Mouse (Mus musculus) limb, embryonic 14.5 days (tissue): ENCODE measurements at regions not wholly inside any gene's neighbourhood (a gene's known extent, or its start where the extent isn't known, plus 50 kb on each side); places are given as distances from the start of the nearest gene placed in this dataset.
"Not testable (repeated sequence)": the region's sequence is repeated elsewhere in the genome, so short reads cannot be mapped to it uniquely, and the experiment has no call there.

ENCODE experiments used
- ATAC-seq: fragments of 200-750 bp; cut with Nextera tagmentation; 2 replicates; pipeline ENCODE4 v1.8.0; 2017; ENCODE audit warnings: low read depth, moderate number of reproducible peaks, moderate TSS enrichment; ENCODE audit not compliant: low FRiP score
- DNase-seq: peaks from one replicate; pipeline ENCODE4 v3.0.0-alpha.2; 2015; ENCODE audit warnings: low spot score
- H3K27ac ChIP-seq: fragments of 300-500 bp; sonication (generic); replicated peaks from 2 replicates; pipeline ENCODE4 v1.5.1; 2014; ENCODE audit warnings: low read depth, mild to moderate bottlenecking, low read length, moderate library complexity, mixed read lengths
- H3K27me3 ChIP-seq: fragments of 300-500 bp; sonication (generic); 2 replicates; pipeline ENCODE4 v1.6.1; 2014; ENCODE audit warnings: low read length, mixed read lengths; ENCODE audit not compliant: control insufficient read depth, insufficient read depth
- H3K36me3 ChIP-seq: fragments of 300-500 bp; sonication (generic); 2 replicates; pipeline ENCODE4 v1.6.1; 2014; ENCODE audit warnings: mild to moderate bottlenecking, low read length, moderate library complexity, mixed read lengths; ENCODE audit not compliant: control insufficient read depth, insufficient read depth
- H3K4me1 ChIP-seq: fragments of 300-500 bp; sonication (generic); 2 replicates; pipeline ENCODE4 v1.6.1; 2014; ENCODE audit warnings: antibody characterized with exemption, low read length, mixed read lengths; ENCODE audit not compliant: control insufficient read depth, insufficient read depth
- H3K4me2 ChIP-seq: fragments of 300-500 bp; sonication (generic); replicated peaks from 2 replicates; pipeline ENCODE4 v1.6.1; 2014; ENCODE audit warnings: low read depth, mild to moderate bottlenecking, low read length, moderate library complexity; ENCODE audit not compliant: severe bottlenecking
- H3K4me3 ChIP-seq: fragments of 300-500 bp; sonication (generic); replicated peaks from 2 replicates; pipeline ENCODE4 v1.5.1; 2014; ENCODE audit warnings: low read length
- H3K9ac ChIP-seq: fragments of 300-500 bp; sonication (generic); 2 replicates; pipeline ENCODE4 v1.6.1; 2014; ENCODE audit warnings: mild to moderate bottlenecking, low read depth, low read length, moderate library complexity; ENCODE audit not compliant: severe bottlenecking
- H3K9me3 ChIP-seq: fragments of 300-500 bp; sonication (generic); 2 replicates; pipeline ENCODE4 v1.6.1; 2016; ENCODE audit warnings: low read length; ENCODE audit not compliant: control insufficient read depth
- POLR2A ChIP-seq: fragments of 200-500 bp; IDR thresholded peaks from 2 replicates; pipeline ENCODE4 v1.8.0; 2012; ENCODE audit warnings: inconsistent platforms, mild to moderate bottlenecking, moderate library complexity, borderline replicate concordance; ENCODE audit not compliant: insufficient read depth, insufficient read length; ENCODE audit errors: extremely low read depth
- WGBS: fragments of 180-500 bp; shearing (Covaris S2); extraction: QIAGEN DNeasy Blood & Tissue Kit; methylation state at CpG from one replicate; pipeline ENCODE4 v1.1.7; 2014; 5-methylcytosine and 5-hydroxymethylcytosine counted together

- WGBS = 83% methylated on average over 10 of the region's 10 CpGs
- H3K36me3 ChIP-seq = no peaks in the 10 kb centered on the region
- ATAC-seq (no peak), DNase-seq (no peak)
- no peaks in the 10 kb centered on the region for H3K9me3 ChIP-seq
- TF ChIP-seq POLR2A = no peak
- H3K4me1 ChIP-seq = no peaks in the 10 kb centered on the region
- H3K4me3 ChIP-seq = no peak overlapping the region
- no peak overlapping the region for H3K9ac ChIP-seq
- no peak overlapping the region for H3K27ac ChIP-seq
- no peak overlapping the region for H3K4me2 ChIP-seq
- H3K27me3 ChIP-seq = no peaks in the 10 kb centered on the region
Measured at GRCm38 (mm10) chr9:115841684-115842083, 67.6 kb upstream of the Gadl1 start.

- Histone ChIP-seq H3K27ac (no peak overlapping the region), H3K9me3 (no peaks in the 10 kb centered on the region), H3K4me2 (no peak overlapping the region), H3K4me1 (no peaks in the 10 kb centered on the region), H3K27me3 (no peaks in the 10 kb centered on the region), H3K4me3 (no peak overlapping the region), H3K9ac (no peak overlapping the region), H3K36me3 (no peaks in the 10 kb centered on the region)
- no peak for TF ChIP-seq POLR2A
- DNase-seq (no peak), ATAC-seq (no peak)
- WGBS = 68% methylated on average over 4 of the region's 4 CpGs
Measured at GRCm38 (mm10) chr9:115844340-115844739, 64.9 kb upstream of the Gadl1 start.

GRCm38 (mm10) chr9:115845091-115845490 lies 64.2 kb upstream of the Gadl1 start:
- no peak for DNase-seq
- no peak overlapping the region for H3K4me2 ChIP-seq

DNA sequence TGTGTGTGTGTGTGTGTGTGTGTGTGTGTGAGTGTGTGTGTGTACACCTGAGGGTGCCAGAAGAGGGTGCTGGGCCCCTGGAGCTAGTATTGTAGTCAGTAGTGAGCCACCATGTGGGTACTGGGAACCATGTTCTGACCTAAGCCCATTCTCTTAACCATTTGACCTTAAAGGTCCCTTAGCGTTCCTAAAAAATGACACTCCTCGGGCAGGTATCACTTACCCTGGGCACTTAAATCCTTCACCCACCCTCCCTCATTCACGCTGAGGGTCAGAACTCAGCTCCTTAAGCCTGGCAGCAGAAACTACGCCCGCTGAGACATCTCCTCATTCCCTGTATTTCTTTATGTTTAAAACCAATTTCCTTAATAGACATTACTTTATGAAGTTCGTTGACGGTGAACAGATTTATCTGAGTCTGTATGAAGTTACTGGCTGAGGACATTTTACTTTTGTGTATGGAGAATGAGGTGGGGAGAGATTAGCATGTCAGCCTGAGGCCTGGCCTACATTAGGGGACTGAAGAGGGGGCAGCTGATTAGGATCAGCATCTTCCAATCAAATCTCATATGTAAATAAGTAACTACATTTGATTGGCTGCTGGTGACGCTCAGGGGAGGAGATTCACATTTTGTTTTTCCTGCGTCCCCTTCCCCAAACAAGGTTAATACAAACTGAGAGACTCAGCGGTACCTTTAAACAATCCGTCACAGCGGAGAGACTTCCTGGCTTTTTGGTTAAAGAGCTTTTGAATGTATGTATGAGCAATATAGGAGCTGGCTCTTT lies 61.8 kb upstream of the Gadl1 start:
- 34% methylated on average over 12 of the region's 12 CpGs for WGBS
- no peaks in the 10 kb centered on the region for H3K36me3 ChIP-seq
- no peak overlapping the region for H3K27ac ChIP-seq
- H3K4me1 ChIP-seq = no peaks in the 10 kb centered on the region
- H3K9me3 ChIP-seq = no peaks in the 10 kb centered on the region
- H3K4me3 ChIP-seq = peak overlapping the region; percentile 22
- H3K9ac ChIP-seq = no peak overlapping the region
- TF ChIP-seq POLR2A = no peak
- peak overlapping the region; percentile 37; the same call in 1 of the 2 replicates for H3K4me2 ChIP-seq
- DNase-seq = peak; percentile 69
- peak; percentile 86 for ATAC-seq
- H3K27me3 ChIP-seq = no peaks in the 10 kb centered on the region

More at GRCm38 (mm10) chr9:115845091-115845490, 64.2 kb upstream of the Gadl1 start:
- Histone ChIP-seq H3K4me1 (no peaks in the 10 kb centered on the region), H3K27ac (no peak overlapping the region), H3K4me3 (no peak overlapping the region), H3K27me3 (no peaks in the 10 kb centered on the region), H3K9ac (no peak overlapping the region), H3K9me3 (no peaks in the 10 kb centered on the region), H3K36me3 (no peaks in the 10 kb centered on the region)
- TF ChIP-seq POLR2A = no peak
- no peak for ATAC-seq
- 78% methylated on average over 5 of the region's 5 CpGs for WGBS

DNA sequence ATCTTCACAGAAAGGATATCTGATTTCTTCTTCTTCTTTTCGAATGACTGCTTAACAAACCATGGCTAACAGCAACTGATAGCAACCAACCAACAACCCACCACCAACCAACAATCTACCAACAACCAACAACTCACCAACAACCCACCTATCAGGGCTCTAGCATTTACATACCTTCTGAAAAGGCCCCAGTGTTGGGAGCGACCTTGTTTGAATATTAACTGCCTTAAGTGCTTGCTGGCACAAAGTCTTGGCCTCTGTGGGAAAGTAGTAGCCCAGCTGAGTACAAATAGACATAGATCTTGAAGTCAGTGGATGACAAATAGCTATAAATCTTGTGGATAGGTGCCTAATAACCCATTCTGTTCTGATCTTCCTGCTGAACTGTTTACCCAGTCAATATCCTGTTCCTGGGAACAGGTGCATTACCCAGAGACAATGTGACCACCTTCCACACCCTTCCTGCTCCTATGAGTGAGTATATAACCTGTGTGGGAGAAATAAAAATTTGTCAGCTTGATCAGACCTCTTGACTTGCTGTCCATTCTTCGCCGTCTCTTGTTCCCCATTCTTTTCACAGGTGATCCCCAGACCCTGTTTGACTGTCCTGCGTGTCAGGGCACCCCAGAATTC lies 55.9 kb upstream of the Gadl1 start:
- H3K27me3 ChIP-seq, H3K9ac ChIP-seq, H3K9me3 ChIP-seq, H3K36me3 ChIP-seq, H3K27ac ChIP-seq, H3K4me2 ChIP-seq, DNase-seq, H3K4me1 ChIP-seq, H3K4me3 ChIP-seq, ATAC-seq: not testable (repeated sequence)
- 89% methylated on average over 5 of the region's 5 CpGs for WGBS
